Mouse (Mus musculus): ENCODE data around the gene Timp3.

GRCm38 (mm10) chr10:86331681-86332281, 31.6 kb downstream of the Timp3 start:
- no peak for TF ChIP-seq CTCF (IDR thresholded peaks at IDR 0.05; ENCODE audit: low read depth, low read length)
- no peak for TF ChIP-seq POLR2A (IDR thresholded peaks at IDR 0.05; ENCODE audit: borderline replicate concordance, low read depth, low read length)

Data from bone marrow macrophage, adult 2 months (primary cell).